Mouse (Mus musculus) layer of hippocampus, adult 8-10 months (tissue): ENCODE data around the gene Flt3l. TPM values are rescaled to one million over a fixed set of nuclear protein-coding genes. Genes with fewer than 3 reads are reported as not detected.
A peak's percentile ranks its signal among the peaks of the same experiment; 100 is the strongest.
"Not testable (repeated sequence)": the region's sequence is repeated elsewhere in the genome, so short reads cannot be mapped to it uniquely, and the experiment has no call there.

Source experiments
- DNase-seq, 2 experiments: peaks; one replicate each; pipeline ENCODE4 v3.0.0; 2022; ENCODE audit warnings: low spot score in 2 of 2
- total RNA-seq, 4 experiments: library from RNA; stranded (reverse); gene quantifications; 2 replicates each; pipeline ENCODE4 v1.2.4; 2022

The Flt3l gene
- total RNA-seq = 10 to 100 TPM; 10.0 to 12.0 (median 10.4) TPM

DNA sequence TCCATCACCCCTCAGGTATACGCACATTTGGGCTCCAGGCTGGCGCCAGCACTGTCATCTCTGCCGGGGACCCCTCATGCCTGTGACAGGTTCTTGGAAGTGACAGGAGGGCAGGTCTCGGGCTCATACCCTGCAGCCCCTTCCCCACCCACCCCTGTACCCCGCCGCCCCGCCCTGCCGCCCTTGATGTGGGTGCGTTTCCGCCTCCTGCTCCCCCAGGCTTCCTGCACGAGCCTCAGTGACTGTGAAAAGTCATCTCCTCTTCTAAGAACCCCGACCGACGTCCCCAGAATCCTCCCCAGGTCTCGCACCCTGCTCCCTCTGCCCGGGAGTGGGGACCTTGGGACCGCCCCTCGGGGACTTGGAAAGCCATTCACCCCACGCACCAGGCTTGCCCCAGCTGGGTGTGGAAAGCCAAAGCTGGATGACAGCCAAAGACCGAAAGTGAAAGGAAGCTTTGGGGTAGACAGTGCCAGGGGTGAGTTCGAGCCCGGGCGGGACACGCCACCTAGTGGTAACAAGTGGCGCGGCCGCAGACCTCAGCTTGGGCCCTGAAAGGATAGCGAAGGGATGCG, at the start of gene Flt3l, which contains the start of gene Gm45713:
TSS of gene Flt3l (minus strand) at position 440 of the 575 bp plus-strand sequence.
TSS of gene Gm45713 (minus strand) at position 239 of the 575 bp plus-strand sequence.
- peak; percentile 86 to 91 for DNase-seq

GRCm38 (mm10) chr7:45185921-45186320, 49.7 kb upstream of the Flt3l start:
- DNase-seq = no peak

- no peak for DNase-seq
These were observed 47.4 kb upstream of the Flt3l start for GRCm38 (mm10) chr7:45183672-45184071.

GRCm38 (mm10) chr7:45182606-45183005, 46.4 kb upstream of the Flt3l start:
- DNase-seq = no peak

DNA sequence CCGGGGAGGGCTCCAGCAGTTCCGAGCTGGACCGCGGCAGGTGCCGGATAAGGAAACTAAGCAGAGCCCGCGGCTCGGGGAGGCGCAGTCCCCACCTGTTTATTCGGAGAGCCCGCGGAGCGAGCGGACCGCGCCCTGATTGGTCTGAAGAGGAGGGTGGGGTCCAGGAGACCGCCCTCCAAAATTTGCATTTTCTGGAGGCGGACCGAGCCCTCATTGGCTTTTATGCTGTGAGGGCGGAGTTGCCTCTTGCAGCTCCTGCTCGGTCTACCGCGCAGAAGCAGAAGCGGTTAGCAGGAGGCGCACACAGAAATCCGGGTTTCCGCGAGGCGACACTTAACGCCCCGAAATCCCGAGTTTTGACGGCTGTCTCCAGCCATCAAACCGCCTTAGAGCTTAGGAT, 46.0 kb upstream of the Flt3l start:
- DNase-seq = peak; percentile 81 to 82

DNA sequence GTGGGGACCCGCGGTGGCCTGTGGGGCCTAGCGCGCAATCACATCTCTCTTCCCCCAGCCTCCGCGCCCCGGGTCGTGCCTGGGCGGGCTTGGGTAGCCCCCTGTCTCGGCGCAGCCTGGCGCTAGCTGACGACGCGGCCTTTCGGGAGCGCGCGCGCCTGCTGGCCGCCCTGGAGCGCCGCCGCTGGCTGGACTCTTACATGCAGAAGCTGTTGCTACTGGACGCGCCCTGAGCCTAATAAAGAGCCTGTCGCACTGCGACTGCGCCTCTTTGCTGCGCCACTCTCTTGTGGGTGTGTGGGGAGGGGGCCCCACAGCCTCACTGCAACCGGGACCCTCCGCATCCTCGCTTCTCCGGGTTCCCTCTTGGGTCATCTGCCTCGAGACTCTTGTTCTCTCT, 45.3 kb upstream of the Flt3l start:
- DNase-seq = no peak

GRCm38 (mm10) chr7:45180896-45181477, 44.8 kb upstream of the Flt3l start, which contains the start of gene Pth2:
TSS of gene Pth2 (plus strand) at chr7:45180995.
- no peak for DNase-seq

DNA sequence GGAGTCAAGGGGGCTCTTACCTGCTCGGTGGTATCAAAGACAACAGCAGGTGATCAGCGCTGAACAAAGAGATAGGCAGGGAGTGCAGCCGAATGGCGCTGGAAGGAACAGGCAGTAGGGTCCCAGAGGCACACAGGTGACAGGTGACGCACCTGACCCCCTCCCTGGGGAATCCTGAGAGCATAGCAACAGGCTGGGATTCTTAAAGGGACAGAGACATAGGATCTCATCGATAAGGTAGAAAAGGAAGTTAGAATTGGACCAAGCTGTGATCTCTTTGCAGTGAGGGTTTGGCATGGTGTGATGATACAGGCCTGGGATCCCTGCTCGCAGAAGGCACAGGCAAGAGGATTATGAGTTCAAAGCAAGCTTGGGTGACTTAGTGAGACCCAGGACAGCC, 43.2 kb upstream of the Flt3l start, which contains the start of gene Gfy:
TSS of gene Gfy (minus strand) at position 101 of the 400 bp plus-strand sequence.
- DNase-seq = no peak

DNA sequence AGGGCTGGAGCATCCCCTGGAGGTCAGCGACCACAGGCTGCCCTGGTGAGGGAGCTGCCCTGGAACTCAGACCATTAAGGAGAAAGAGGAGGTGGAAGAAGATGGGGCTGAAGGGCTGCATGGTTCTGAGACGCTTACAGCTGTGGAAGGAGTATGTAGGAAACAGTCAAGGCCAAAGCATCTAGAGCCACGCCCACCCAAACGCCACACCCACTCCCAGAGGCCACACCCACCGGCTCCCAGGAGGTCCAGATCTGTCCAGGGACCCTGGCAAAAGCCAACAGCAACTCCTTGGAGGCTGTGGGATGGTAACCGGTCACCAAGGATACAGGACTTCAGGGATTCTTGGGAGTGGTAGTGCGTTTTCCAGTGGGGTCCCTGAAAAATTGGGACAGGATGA, 42.3 kb upstream of the Flt3l start:
- DNase-seq = no peak

- DNase-seq = no peak
These were observed 40.1 kb upstream of the Flt3l start for GRCm38 (mm10) chr7:45176356-45176755.

- no peak for DNase-seq
These were observed 39.7 kb upstream of the Flt3l start for GRCm38 (mm10) chr7:45175929-45176328.

GRCm38 (mm10) chr7:45175398-45175797, 39.2 kb upstream of the Flt3l start:
- no peak for DNase-seq

DNA sequence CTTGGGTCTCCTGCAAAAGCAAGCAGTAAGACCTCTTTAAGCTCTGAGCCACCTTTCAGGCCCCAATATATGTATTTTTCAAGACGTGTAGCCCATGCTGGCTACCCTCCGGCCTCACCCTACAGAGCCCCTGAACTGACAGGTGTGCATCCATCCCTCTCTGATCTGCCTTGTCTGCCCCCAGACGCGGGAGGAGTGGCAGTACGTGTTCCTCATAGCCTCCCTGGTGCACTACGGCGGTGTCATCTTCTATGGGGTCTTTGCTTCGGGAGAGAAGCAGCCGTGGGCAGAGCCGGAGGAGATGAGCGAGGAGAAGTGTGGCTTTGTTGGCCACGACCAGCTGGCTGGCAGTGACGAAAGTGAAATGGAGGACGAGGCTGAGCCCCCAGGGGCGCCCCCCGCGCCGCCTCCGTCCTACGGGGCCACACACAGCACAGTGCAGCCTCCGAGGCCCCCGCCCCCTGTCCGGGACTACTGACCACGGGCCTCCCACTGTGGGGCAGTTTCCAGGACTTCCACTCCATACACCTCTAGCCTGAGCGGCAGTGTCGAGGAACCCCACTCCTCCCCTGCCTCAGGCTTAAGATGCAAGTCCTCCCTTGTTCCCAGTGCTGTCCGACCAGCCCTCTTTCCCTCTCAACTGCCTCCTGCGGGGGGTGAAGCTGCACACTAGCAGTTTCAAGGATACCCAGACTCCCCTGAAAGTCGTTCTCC, 38.5 kb upstream of the Flt3l start:
- no peak for DNase-seq

DNA sequence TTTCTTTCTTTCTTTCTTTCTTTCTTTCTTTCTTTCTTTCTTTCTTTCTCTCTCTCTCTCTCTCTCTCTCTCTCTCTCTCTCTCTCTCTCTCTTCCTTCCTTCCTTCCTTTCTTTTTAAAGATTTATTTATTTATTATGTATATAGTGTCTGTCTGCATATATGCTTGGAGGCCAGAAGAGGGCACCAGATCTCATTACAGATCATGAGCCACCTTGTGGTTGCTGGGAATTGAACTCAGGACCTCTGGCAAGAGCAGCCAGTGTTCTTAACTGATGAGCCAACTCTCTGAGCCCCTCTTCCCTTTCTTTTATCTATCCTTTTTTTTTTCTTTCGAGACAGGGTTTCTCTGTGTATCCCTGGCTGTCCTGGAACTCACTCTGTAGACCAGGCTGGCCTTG, 37.5 kb upstream of the Flt3l start:
- DNase-seq = not testable (repeated sequence)

DNA sequence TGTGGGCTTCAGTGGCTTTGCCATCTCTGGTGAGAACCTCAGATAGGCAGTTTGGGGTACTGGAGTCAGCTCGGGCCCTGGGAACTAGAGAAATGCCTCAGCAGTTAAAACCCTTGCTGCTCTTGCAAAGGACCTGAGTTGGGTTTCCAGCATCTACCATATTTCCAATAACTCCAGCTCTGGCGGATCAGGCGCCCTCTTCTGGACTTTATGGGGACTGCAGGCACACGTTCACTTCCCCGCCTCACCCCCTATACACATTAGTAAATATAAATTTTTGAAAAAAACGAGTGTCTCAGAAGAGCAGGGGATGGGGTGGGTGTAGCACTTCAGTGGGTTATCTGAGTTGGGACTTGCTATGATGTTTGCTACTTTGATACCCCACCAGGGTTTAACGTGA, 36.7 kb upstream of the Flt3l start:
- DNase-seq = no peak

DNA sequence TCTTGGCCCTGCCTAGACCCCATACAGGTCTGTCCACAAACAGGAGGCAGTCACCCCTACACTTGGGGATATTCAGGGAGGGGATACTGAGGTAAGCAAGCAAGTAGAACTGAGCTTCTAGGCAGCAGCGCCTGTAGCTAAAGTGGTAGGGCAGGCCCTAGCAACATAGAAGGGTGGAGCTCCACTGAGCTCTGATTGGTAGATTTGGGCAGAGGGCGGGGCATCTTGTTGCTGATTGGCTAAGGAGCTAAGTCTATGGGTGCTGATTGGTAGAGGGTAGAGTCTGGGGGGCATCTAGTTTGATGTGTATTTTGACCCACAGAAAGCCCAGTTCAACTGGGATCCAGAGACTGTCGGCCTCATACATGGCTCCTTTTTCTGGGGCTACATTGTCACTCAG, 33.3 kb upstream of the Flt3l start:
- peak; percentile 61 to 73 for DNase-seq

GRCm38 (mm10) chr7:45168656-45169055, 32.4 kb upstream of the Flt3l start:
- DNase-seq = no peak

DNA sequence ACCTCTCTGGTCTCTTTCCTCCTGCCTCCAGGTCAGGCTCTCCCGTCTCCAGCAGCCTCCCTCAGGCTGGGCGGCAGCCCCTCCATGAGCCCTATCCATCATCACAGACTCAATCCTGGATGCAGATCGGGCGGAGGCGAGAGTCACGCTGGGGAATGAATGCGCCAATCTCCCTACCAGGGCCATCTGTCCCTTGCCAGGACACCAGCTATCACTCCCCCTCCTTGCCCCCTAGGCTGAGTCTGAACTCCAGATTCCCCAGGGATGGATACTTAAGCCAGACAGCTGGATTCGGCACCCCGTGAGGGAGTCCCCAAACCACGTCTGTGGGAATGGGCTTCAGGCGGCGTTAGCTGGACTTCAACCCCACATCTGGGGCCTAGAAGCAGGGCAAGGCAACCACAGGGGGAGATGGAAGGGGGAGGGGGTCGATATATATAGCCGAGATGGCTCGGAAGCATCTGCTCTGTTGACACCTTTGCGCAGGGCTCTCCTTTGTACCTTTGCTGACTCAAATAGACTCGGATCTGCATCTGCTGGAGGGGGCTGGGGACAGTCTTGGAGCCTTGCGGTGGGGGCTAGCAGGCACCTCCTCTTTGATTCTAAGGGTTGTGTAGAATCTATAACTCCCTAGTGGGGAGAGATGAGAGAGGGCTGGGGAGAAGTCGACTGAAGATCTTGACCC, 31.7 kb upstream of the Flt3l start:
- DNase-seq = peak; percentile 66 to 69

- peak in 1 of 2 experiments; percentile 61 for DNase-seq
These were observed 30.7 kb upstream of the Flt3l start for GRCm38 (mm10) chr7:45166950-45167401.

- DNase-seq = no peak
These were observed 29.5 kb upstream of the Flt3l start for GRCm38 (mm10) chr7:45165701-45166100.

- DNase-seq = no peak
These were observed 28.6 kb upstream of the Flt3l start for GRCm38 (mm10) chr7:45164833-45165232.
